Mouse (Mus musculus) limb, embryonic 10.5 days (tissue): ENCODE measurements around the gene Irf2bp2. TPM values are rescaled to one million over a fixed set of nuclear protein-coding genes. Genes with fewer than 3 reads are reported as not detected.

Experiments used
- DNase-seq: peaks from one replicate; pipeline ENCODE4 v3.0.0-alpha.2; 2017; ENCODE audit warnings: low spot score
- H3K27ac ChIP-seq: fragments of 300-500 bp; sonication (generic); 2 replicates; pipeline ENCODE4 v1.5.1; 2016; ENCODE audit warnings: mild to moderate bottlenecking
- H3K27me3 ChIP-seq: fragments of 300-500 bp; sonication (generic); 2 replicates; pipeline ENCODE4 v1.6.1; 2016; ENCODE audit warnings: low read depth, mild to moderate bottlenecking; ENCODE audit not compliant: poor library complexity, severe bottlenecking
- H3K36me3 ChIP-seq: fragments of 300-500 bp; sonication (generic); 2 replicates; pipeline ENCODE4 v1.6.1; 2016; ENCODE audit warnings: mild to moderate bottlenecking, moderate library complexity
- H3K4me1 ChIP-seq: fragments of 300-500 bp; sonication (generic); 2 replicates; pipeline ENCODE4 v1.6.1; 2016
- H3K4me3 ChIP-seq: fragments of 300-500 bp; sonication (generic); 2 replicates; pipeline ENCODE4 v1.5.1; 2016; ENCODE audit warnings: mild to moderate bottlenecking, moderate library complexity
- H3K9me3 ChIP-seq: fragments of 300-500 bp; sonication (generic); replicated peaks from 2 replicates; pipeline ENCODE4 v1.6.1; 2016; ENCODE audit warnings: mild to moderate bottlenecking
- WGBS: fragments of 180-500 bp; shearing (Covaris S2); methylation state at CpG from one replicate; pipeline ENCODE4 v1.1.7; 2016; 5-methylcytosine and 5-hydroxymethylcytosine counted together
- polyA plus RNA-seq: library from polyadenylated mRNA; unstranded; fragments of >200 nt; fragmentation: Nextera tagmentation; extraction: Ambion mirVana; gene quantifications from 2 replicates; pipeline ENCODE4 v1.2.1, GENCODE M21; 2016

Gene Irf2bp2
- polyA plus RNA-seq, 1 experiment from 2014 or later, result 4.5 TPM

DNA sequence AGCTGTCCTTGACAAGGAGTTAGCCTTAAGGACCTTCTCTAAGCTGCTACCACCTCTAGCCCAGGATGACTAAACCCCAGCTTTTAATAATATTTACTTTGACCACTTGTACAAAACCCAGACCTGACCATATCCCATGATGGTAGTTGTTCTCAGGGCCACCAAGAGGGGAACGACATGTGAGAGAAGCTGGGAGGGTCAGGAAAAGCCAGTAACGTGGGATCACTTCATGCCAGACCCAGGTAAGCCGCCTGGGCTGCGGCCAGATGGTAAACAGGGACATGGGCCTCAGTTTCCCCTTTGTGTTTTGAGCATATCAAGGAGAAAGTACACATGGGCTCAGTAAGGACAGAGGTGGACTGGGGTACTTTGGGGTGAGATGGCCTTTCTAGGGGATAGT, 46.4 kb downstream of the Irf2bp2 start:
- H3K36me3 ChIP-seq, result no peaks in the 10 kb centered on the region
- 92% methylated on average over 4 of the region's 4 CpGs for WGBS
- no peak for DNase-seq

DNA sequence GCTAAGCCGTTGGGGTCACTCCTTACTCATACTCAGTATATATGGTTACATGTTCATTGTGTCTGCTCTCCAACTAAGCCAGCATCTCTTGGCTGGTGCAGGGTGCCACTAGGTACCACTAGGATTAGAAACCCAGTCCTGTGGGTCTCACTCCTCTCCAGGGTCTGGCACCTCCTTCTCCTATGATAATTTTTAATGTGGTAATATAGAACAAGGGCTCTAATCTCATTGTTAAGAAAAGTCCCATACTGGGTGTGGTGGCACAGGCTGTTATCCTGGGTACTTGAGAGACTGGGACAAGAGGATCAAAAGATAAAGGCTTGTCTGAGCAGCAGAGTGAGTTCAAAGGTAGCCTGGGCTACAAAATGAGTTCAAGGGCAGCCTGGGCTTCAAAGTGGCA, 47.3 kb downstream of the Irf2bp2 start:
- DNase-seq, result no peak
- 0 out of 2 replicates have a peak, but pooled peaks cover 5% of the 10 kb centered on the region for H3K4me1 ChIP-seq
- no peak overlapping the region for H3K27ac ChIP-seq
- H3K27me3 ChIP-seq, result no peaks in the 10 kb centered on the region
- WGBS, result 88% methylated on average over 1 of the region's 1 CpGs
- H3K9me3 ChIP-seq, result no peaks in the 10 kb centered on the region
- no peak overlapping the region for H3K4me3 ChIP-seq
- H3K36me3 ChIP-seq, result no peaks in the 10 kb centered on the region

More for the DNA sequence above, 46.4 kb downstream of the Irf2bp2 start:
- H3K27ac ChIP-seq, result no peak overlapping the region
- H3K27me3 ChIP-seq, result no peaks in the 10 kb centered on the region
- 0 out of 2 replicates have a peak, but pooled peaks cover 5% of the 10 kb centered on the region for H3K4me1 ChIP-seq
- no peaks in the 10 kb centered on the region for H3K9me3 ChIP-seq
- no peak overlapping the region for H3K4me3 ChIP-seq

DNA sequence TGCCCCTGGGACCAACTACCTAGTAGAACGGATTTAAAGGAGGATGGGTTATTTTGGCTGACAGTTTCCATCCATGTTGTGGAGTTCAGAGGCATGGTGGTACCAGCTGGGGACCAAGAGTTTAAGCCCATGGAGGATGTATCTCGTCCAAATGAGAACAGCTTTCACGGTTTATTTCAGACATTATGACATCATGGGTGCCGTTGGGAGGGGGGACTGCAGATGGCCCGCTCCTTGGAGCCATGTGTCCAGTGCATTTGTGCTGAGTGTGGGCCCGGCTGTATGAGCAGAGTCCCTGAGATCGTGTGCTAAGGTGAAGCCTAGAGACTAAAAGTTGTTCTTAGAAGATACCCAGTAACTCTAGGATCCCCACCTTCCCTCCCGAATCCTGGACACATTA, 50.4 kb downstream of the Irf2bp2 start:
- DNase-seq, result no peak
- Histone ChIP-seq H3K9me3 (no peaks in the 10 kb centered on the region), H3K27ac (no peak overlapping the region), H3K4me1 (peaks cover 22% of the 10 kb centered on the region), H3K27me3 (no peaks in the 10 kb centered on the region), H3K4me3 (no peak overlapping the region), H3K36me3 (no peaks in the 10 kb centered on the region)
- 87% methylated on average over 8 of the region's 8 CpGs for WGBS

DNA sequence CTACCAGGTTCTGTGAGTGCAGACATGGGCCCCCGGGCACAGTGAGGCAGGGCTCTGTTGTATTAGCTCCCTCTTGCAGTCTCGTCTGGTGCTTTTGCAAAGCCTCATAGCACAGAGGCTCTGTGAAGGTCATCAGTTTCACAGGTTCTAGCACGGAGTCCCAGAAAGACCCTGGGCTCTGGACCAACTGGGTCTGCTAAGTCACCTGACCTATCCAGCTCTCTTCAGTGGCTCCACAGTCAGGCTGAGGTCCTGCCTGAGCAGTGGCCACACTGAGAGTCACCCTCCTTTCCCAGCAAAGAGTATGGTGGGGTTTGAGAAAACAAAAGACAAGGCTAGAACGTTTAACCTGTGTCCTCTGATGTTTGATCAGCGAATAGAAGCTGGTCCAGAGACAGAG, 51.0 kb downstream of the Irf2bp2 start:
- peaks cover 28% of the 10 kb centered on the region for H3K4me1 ChIP-seq
- H3K27me3 ChIP-seq, result no peaks in the 10 kb centered on the region
- H3K9me3 ChIP-seq, result no peaks in the 10 kb centered on the region
- no peaks in the 10 kb centered on the region for H3K36me3 ChIP-seq
- H3K27ac ChIP-seq, result no peak overlapping the region
- H3K4me3 ChIP-seq, result no peak overlapping the region
- DNase-seq, result no peak
- 80% methylated on average over 5 of the region's 5 CpGs for WGBS

DNA sequence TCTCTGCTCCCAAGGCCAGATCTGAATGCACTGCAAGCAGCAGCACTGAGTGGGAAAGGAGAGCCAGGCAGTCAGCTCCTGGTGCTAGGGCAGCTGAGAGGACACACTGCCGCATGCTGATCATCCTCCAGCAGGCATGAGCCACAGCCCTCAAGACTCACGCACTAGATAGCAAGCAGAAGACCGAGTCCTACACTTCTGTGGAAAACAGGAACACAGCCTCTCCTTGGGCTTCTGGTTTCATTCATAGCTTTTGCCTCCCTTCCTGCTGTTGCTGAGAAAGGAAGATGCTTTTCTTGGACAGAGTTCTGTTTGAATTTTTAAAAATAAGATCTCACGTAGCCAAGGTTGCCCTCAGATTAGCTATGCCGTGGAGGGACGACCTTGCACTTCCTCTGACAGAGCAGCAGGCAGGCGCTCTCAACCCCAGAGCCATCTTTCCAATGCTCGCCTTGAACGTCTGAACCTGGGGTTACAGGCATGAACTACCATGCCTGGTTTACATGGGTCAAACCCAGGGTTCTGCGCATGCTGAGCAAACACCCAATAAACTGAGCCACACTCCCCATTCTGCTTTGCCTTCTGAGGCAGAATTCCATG, 51.6 kb downstream of the Irf2bp2 start:
- Histone ChIP-seq H3K36me3 (no peaks in the 10 kb centered on the region), H3K4me3 (no peak overlapping the region), H3K27ac (no peak overlapping the region), H3K9me3 (no peaks in the 10 kb centered on the region), H3K4me1 (peaks cover 34% of the 10 kb centered on the region), H3K27me3 (no peaks in the 10 kb centered on the region)
- 82% methylated on average over 10 of the region's 10 CpGs for WGBS
- no peak for DNase-seq

DNA sequence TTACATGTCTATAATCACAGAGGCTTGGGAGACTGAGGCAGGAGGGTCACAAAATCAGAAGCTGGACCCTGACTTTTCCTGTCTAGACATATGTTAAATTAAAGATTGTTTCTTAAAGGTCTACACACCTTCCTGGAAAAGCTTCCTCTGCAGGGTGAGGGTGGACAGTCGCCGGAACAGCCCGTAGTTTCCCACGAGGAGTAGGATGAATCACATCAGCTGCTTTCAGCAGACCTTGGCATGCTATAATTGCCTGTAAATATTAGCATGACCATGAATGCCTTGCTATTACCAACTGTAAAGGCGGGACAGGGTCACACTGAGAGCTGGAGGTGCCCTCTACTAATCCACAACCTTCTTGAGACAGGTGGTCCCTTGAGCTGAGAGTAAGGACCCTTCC, 53.5 kb downstream of the Irf2bp2 start:
- Histone ChIP-seq H3K27me3 (no peaks in the 10 kb centered on the region), H3K4me1 (peaks cover 42% of the 10 kb centered on the region), H3K4me3 (no peak overlapping the region), H3K27ac (no peak overlapping the region; the same call in 1 of the 2 replicates), H3K9me3 (no peaks in the 10 kb centered on the region), H3K36me3 (no peaks in the 10 kb centered on the region)
- WGBS, result 93% methylated on average over 5 of the region's 5 CpGs
- DNase-seq, result no peak

DNA sequence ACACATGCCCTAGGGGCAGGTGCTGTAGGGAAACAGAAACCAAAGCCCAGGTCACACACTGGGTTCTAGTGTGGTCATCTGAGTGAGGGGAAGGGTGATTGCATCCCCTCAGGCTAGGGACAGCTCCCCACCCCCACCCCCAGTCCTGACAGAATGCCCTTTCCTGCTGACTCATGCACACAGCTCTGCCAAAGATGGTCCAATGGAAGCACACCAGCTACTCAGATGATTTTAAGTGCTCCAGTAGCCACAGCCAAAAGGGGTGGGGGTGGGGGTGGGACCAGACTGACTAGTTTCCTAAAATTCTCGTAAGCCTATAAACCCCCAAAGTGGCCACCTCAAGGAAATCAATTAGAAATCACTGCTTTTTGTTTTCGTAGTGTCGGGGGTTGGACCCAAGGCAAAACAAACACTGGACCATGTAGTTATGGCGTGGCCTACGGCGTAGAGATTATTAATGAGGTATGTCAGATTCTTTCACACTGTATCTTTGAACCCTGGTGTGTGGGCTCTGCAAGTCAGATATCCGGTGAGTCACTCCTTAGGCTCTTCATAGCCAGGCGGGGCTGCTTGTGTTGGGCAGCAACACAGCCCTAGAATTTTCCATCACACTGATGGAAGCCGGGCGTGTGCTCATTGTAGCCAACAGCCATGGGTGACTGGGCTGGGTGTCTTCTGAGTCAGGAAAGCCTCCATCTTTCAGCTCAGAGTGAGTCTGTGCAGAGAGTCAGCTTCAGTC, 54.3 kb downstream of the Irf2bp2 start:
- Histone ChIP-seq H3K4me3 (0 out of 2 replicates have a peak overlapping the region, but pooled peaks have one; percentile 8), H3K4me1 (peaks cover 42% of the 10 kb centered on the region)
- DNase-seq, result no peak

DNA sequence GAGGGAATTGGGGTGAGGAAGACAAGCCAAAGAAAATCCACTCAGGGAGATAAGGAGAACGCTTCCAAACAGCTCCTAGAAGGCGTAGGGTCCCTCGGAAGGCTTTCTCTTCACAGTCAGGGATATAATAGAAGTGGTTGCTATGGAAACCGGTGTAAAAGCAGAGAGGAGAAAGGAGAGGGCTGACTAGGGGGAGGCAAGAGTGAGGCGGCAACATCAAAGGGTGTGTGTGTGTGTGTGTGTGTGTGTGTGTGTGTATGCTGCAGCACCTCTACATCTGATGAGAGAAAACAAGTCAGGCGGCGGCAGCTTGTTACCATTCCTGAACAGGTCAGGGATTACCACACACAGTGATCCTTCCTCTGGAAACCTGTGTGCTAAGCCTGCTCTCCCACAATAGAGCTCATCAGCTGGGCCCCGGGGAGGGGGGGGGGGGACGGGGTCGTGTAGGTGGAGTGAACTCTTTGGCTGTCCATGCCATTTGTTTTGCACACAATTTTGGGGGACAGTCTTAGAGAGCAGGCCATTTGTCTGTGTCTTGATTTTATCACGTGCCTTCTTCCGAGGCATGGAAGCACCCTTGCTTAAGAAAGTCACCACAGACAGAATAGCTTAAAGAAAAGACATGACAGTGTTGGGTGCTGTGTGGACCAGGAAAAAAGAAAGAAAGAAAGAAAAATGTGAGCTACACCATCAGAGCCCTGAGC, 55.0 kb downstream of the Irf2bp2 start:
- Histone ChIP-seq H3K4me3 (peak overlapping the region; percentile 8; the same call in 1 of the 2 replicates), H3K36me3 (no peaks in the 10 kb centered on the region), H3K4me1 (peaks cover 42% of the 10 kb centered on the region), H3K9me3 (no peaks in the 10 kb centered on the region), H3K27ac (peak overlapping the region; percentile 47), H3K27me3 (no peaks in the 10 kb centered on the region)
- peak; percentile 75 for DNase-seq
- WGBS, result 5% methylated on average over 12 of the region's 12 CpGs

More for the DNA sequence above, 54.3 kb downstream of the Irf2bp2 start:
- H3K27me3 ChIP-seq, result no peaks in the 10 kb centered on the region
- WGBS, result 77% methylated on average over 10 of the region's 10 CpGs
- peak overlapping the region; percentile 47; the same call in 1 of the 2 replicates for H3K27ac ChIP-seq
- H3K36me3 ChIP-seq, result no peaks in the 10 kb centered on the region
- H3K9me3 ChIP-seq, result no peaks in the 10 kb centered on the region

Other genes with a start within 250 kb of the Irf2bp2 start
- gene Coa6, start 171.5 kb downstream of the Irf2bp2 start, polyA plus RNA-seq, result 41.9 and 42.3 TPM in 2 replicates
- gene Tarbp1, start 118.9 kb downstream of the Irf2bp2 start, polyA plus RNA-seq, result 2.6 and 2.9 TPM in 2 replicates